Mouse (Mus musculus): ENCODE measurements around the gene Sh2d4b. TPM values are rescaled to one million over a fixed set of nuclear protein-coding genes. Genes with fewer than 3 reads are reported as not detected.
A peak's percentile ranks its signal among the peaks of the same experiment; 100 is the strongest.

Sh2d4b gene
- polyA plus RNA-seq, 1 experiment from 2014 or later: 0.17 TPM

DNA sequence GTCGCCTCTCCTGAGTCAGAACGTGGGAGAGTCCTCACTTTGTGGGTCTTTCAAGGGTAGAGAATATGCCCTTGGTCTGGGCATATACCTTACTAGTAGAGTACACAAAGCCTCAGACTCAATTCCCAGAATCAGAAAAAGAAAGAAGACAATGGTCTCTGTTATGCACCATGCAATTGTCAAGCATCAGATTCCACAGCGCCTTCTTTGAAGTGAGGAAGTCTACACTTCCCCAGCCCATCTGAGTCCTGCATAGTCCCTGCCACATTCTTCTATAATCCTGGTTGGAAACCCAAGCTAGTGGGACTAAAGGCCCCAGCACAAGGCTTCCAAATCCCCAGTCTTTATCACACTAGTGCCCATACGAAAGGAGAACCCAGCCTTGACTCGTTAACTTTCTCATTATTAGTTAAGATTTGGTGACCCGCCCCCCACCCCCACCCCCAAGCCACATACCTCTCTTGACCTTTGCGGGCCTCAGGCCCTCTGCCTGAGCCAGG, 690 bp downstream of the Sh2d4b start:
- no peak for TF ChIP-seq CTCF (IDR thresholded peaks at IDR 0.05)
- POLR2A ChIA-PET: no interaction called here
- DNase-seq (ENCODE audit: low read depth, low spot score) (no peak), ATAC-seq (no peak)
- CTCF ChIA-PET: interaction anchor here (1.1 kb wide), 1 partner anchor 120 kb away, joined by 3 read pairs; no protein-coding TSS in a partner anchor
- H3K27me3 ChIP-seq: peaks cover 3% of the 10 kb centered on the region
- in situ Hi-C loops (cut with MboI; ENCODE audit: low pct_unique_long_range_greater_than_20kb): loop anchor here (10.0 to 25.0 kb wide), 2 partner anchors 855 to 1358 kb away; no protein-coding TSS in a partner anchor

DNA sequence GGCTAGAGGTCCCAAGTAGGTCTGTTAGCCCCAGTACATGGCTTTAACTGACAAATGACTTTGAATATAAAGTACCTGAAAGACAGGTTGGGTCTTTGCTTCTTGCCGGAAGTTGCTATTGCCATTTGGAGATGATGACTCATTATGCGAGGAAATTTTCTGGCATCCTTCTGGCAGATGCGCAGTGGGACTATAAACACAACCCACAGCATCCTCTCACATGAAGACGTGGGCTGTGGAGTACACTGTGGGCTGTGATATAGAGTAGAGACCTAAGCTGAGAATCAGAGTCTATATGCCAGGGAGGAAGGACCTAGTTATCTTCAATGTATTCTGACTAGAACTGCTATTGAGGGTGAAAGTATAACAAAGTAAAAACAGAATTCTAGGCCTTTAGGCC, 1.6 kb downstream of the Sh2d4b start:
- no peak for ATAC-seq
- in situ Hi-C loops (cut with MboI; ENCODE audit: low pct_unique_long_range_greater_than_20kb): loop anchor here (10.0 to 25.0 kb wide), 2 partner anchors 854 to 1357 kb away; no protein-coding TSS in a partner anchor
- DNase-seq (ENCODE audit: low read depth, low spot score): no peak
- H3K27me3 ChIP-seq: peaks cover 3% of the 10 kb centered on the region
- POLR2A ChIA-PET: no interaction called here
- TF ChIP-seq CTCF (IDR thresholded peaks at IDR 0.05): no peak
- CTCF ChIA-PET: no interaction called here

DNA sequence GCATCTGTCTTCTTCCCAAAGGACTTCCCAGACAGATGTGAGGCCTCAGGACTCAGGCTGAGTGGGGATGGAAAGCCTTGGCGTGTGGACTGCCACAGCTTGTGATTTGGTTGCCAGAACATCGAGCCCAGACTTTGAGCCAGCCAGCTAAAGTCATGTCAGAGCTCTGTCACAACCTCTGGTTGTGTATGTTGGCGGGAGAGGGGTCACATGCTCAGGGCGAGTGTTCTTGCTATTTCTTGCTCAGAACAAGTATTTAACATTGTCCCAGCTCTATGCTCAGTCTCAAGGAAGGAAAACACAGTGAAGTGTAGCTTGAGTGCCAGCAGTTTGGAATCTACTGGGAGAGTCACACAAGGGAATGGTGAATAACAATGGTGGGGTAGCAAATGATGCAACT, 3.4 kb downstream of the Sh2d4b start:
- in situ Hi-C loops (cut with MboI; ENCODE audit: low pct_unique_long_range_greater_than_20kb): loop anchor here (10.0 to 25.0 kb wide), 2 partner anchors 852 to 1355 kb away; no protein-coding TSS in a partner anchor
- ChIA-PET POLR2A (no interaction called here), CTCF (interaction anchor here (1.0 to 1.4 kb wide), 2 partner anchors 13 to 112 kb away, joined by 3 read pairs; no protein-coding TSS in a partner anchor)
- peaks cover 3% of the 10 kb centered on the region for H3K27me3 ChIP-seq
- DNase-seq (ENCODE audit: low read depth, low spot score) (no peak), ATAC-seq (no peak)
- no peak for TF ChIP-seq CTCF (IDR thresholded peaks at IDR 0.05)

- ChIA-PET CTCF (interaction anchor here (1.0 to 1.4 kb wide), 2 partner anchors 13 to 111 kb away, joined by 3 read pairs; no protein-coding TSS in a partner anchor), POLR2A (no interaction called here)
- in situ Hi-C loops (cut with MboI; ENCODE audit: low pct_unique_long_range_greater_than_20kb): loop anchor here (25.0 kb wide), 1 partner anchor 852 kb away; no protein-coding TSS in a partner anchor
- DNase-seq (ENCODE audit: low read depth, low spot score) (no peak), ATAC-seq (no peak)
- no peak for TF ChIP-seq CTCF (IDR thresholded peaks at IDR 0.05)
- peaks cover 3% of the 10 kb centered on the region for H3K27me3 ChIP-seq
Measured at GRCm38 (mm10) chr14:40889181-40889580, 3.9 kb downstream of the Sh2d4b start.

GRCm38 (mm10) chr14:40886428-40887202, 6.5 kb downstream of the Sh2d4b start:
- H3K27me3 ChIP-seq: peaks cover 3% of the 10 kb centered on the region
- TF ChIP-seq CTCF (IDR thresholded peaks at IDR 0.05): peak; percentile 57
- no peak for DNase-seq (ENCODE audit: low read depth, low spot score)
- ChIA-PET CTCF (interaction anchor here (1.7 to 2.3 kb wide), 2 partner anchors 9 to 16 kb away, joined by 5 to 6 read pairs; no protein-coding TSS in a partner anchor), POLR2A (no interaction called here)
- in situ Hi-C loops (cut with MboI; ENCODE audit: low pct_unique_long_range_greater_than_20kb): loop anchor here (25.0 kb wide), 1 partner anchor 849 kb away; no protein-coding TSS in a partner anchor
- ATAC-seq: no peak

GRCm38 (mm10) chr14:40885752-40886151, 7.3 kb downstream of the Sh2d4b start:
- in situ Hi-C loops (cut with MboI; ENCODE audit: low pct_unique_long_range_greater_than_20kb): loop anchor here (25.0 kb wide), 1 partner anchor 848 kb away; no protein-coding TSS in a partner anchor
- peaks cover 3% of the 10 kb centered on the region for H3K27me3 ChIP-seq
- no peak for ATAC-seq
- DNase-seq (ENCODE audit: low read depth, low spot score): no peak
- ChIA-PET CTCF (no interaction called here), POLR2A (no interaction called here)
- TF ChIP-seq CTCF (IDR thresholded peaks at IDR 0.05): no peak

DNA sequence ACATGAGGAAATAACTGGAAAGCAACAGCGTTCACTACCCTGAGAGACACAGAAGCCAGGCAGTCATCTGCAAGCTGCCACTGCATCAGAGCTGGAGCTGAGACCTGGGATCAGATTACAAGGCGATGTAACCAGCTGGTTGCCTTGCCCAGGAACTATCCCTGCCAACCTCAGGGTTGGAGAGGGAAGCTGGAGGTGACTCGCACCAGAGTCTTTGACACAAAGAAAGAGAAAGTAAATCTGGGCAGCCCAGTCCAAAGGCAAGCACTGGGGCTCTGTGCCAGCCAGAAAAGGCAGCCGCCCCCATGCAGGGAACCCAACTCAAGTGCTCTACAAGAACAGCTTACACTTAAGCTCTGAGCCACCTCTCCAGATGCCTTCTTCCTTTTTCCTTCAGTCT, 7.8 kb downstream of the Sh2d4b start:
- POLR2A ChIA-PET: no interaction called here
- peak; percentile 97 for ATAC-seq
- TF ChIP-seq CTCF (IDR thresholded peaks at IDR 0.05): no peak
- H3K27me3 ChIP-seq: peaks cover 3% of the 10 kb centered on the region
- DNase-seq (ENCODE audit: low read depth, low spot score): no peak
- CTCF ChIA-PET: interaction anchor here (0.7 to 1.5 kb wide), 2 partner anchors 15 to 55 kb away, joined by 3 read pairs; no protein-coding TSS in a partner anchor
- in situ Hi-C loops (cut with MboI; ENCODE audit: low pct_unique_long_range_greater_than_20kb): loop anchor here (25.0 kb wide), 1 partner anchor 848 kb away; no protein-coding TSS in a partner anchor

GRCm38 (mm10) chr14:40874565-40874964, 18.5 kb downstream of the Sh2d4b start:
- H3K27me3 ChIP-seq: peaks cover 30% of the 10 kb centered on the region
- ATAC-seq (no peak), DNase-seq (ENCODE audit: low read depth, low spot score) (no peak)
- CTCF ChIA-PET: no interaction called here
- POLR2A ChIA-PET: no interaction called here
- TF ChIP-seq CTCF (IDR thresholded peaks at IDR 0.05): no peak
- in situ Hi-C loops (cut with MboI; ENCODE audit: low pct_unique_long_range_greater_than_20kb): no loop called here

- CTCF ChIA-PET: no interaction called here
- no peak for TF ChIP-seq CTCF (IDR thresholded peaks at IDR 0.05)
- in situ Hi-C loops (cut with MboI; ENCODE audit: low pct_unique_long_range_greater_than_20kb): no loop called here
- ATAC-seq: no peak
- no peak for DNase-seq (ENCODE audit: low read depth, low spot score)
- H3K27me3 ChIP-seq: peaks cover 30% of the 10 kb centered on the region
- POLR2A ChIA-PET: no interaction called here
Measured at GRCm38 (mm10) chr14:40873961-40874360, 19.1 kb downstream of the Sh2d4b start.

GRCm38 (mm10) chr14:40870598-40870997, 22.5 kb downstream of the Sh2d4b start:
- DNase-seq (ENCODE audit: low read depth, low spot score) (no peak), ATAC-seq (no peak)

More at GRCm38 (mm10) chr14:40870598-40870997, 22.5 kb downstream of the Sh2d4b start:
- ChIA-PET POLR2A (no interaction called here), CTCF (interaction anchor here (1.2 to 1.9 kb wide), 3 partner anchors 9 to 17 kb away, joined by 3 to 6 read pairs (median 5); no protein-coding TSS in a partner anchor)
- in situ Hi-C loops (cut with MboI; ENCODE audit: low pct_unique_long_range_greater_than_20kb): no loop called here
- H3K27me3 ChIP-seq: peaks cover 16% of the 10 kb centered on the region
- no peak for TF ChIP-seq CTCF (IDR thresholded peaks at IDR 0.05)
